Mouse (Mus musculus) hindbrain, embryonic 14.5 days (tissue): ENCODE measurements around the gene Glmp. TPM values are rescaled to one million over a fixed set of nuclear protein-coding genes. Genes with fewer than 3 reads are reported as not detected.
"Not testable (repeated sequence)": the region's sequence is repeated elsewhere in the genome, so short reads cannot be mapped to it uniquely, and the experiment has no call there.

Experiments used
- ATAC-seq: fragments of 200-750 bp; cut with Nextera tagmentation; 2 replicates; pipeline ENCODE4 v1.8.0; 2017; ENCODE audit warnings: moderate number of reproducible peaks, mild to moderate bottlenecking, moderate TSS enrichment, moderate library complexity; ENCODE audit not compliant: low FRiP score
- DNase-seq: peaks from one replicate; pipeline ENCODE4 v3.0.0-alpha.2; 2015; ENCODE audit warnings: low spot score
- H3K27ac ChIP-seq: fragments of 300-500 bp; sonication (generic); 2 replicates; pipeline ENCODE4 v1.5.1; 2014; ENCODE audit warnings: mild to moderate bottlenecking, moderate library complexity
- H3K27me3 ChIP-seq: fragments of 300-500 bp; sonication (generic); 2 replicates; pipeline ENCODE4 v1.6.1; 2014; ENCODE audit warnings: mild to moderate bottlenecking, low read length, mixed read lengths; ENCODE audit not compliant: control insufficient read depth, insufficient read depth
- H3K36me3 ChIP-seq: fragments of 300-500 bp; sonication (generic); replicated peaks from 2 replicates; pipeline ENCODE4 v1.6.1; 2014; ENCODE audit not compliant: control insufficient read depth, insufficient read depth
- H3K4me1 ChIP-seq: fragments of 300-500 bp; sonication (generic); replicated peaks from 2 replicates; pipeline ENCODE4 v1.6.1; 2014; ENCODE audit warnings: antibody characterized with exemption, low read length, mixed read lengths; ENCODE audit not compliant: control insufficient read depth, insufficient read depth
- H3K4me2 ChIP-seq: fragments of 300-500 bp; sonication (generic); replicated peaks from 2 replicates; pipeline ENCODE4 v1.6.1; 2014; ENCODE audit warnings: mild to moderate bottlenecking, moderate library complexity
- H3K4me3 ChIP-seq: fragments of 300-500 bp; sonication (generic); replicated peaks from 2 replicates; pipeline ENCODE4 v1.5.1; 2014; ENCODE audit warnings: mild to moderate bottlenecking, low read length
- H3K9ac ChIP-seq: fragments of 300-500 bp; sonication (generic); 2 replicates; pipeline ENCODE4 v1.6.1; 2014
- H3K9me3 ChIP-seq: fragments of 300-500 bp; sonication (generic); 2 replicates; pipeline ENCODE4 v1.6.1; 2016; ENCODE audit warnings: low read length; ENCODE audit not compliant: control insufficient read depth
- WGBS: fragments of 180-500 bp; shearing (Covaris S2); extraction: QIAGEN DNeasy Blood & Tissue Kit; methylation state at CpG from one replicate; pipeline ENCODE4 v1.1.7; 2014; 5-methylcytosine and 5-hydroxymethylcytosine counted together
- polyA plus RNA-seq: library from polyadenylated mRNA; unstranded; fragments of >200 nt; fragmentation: Nextera tagmentation; extraction: Ambion mirVana; gene quantifications from 2 replicates; pipeline ENCODE4 v1.2.1, GENCODE M21; 2014

The Glmp gene
- polyA plus RNA-seq, result 72.7 and 81.3 TPM in 2 replicates

DNA sequence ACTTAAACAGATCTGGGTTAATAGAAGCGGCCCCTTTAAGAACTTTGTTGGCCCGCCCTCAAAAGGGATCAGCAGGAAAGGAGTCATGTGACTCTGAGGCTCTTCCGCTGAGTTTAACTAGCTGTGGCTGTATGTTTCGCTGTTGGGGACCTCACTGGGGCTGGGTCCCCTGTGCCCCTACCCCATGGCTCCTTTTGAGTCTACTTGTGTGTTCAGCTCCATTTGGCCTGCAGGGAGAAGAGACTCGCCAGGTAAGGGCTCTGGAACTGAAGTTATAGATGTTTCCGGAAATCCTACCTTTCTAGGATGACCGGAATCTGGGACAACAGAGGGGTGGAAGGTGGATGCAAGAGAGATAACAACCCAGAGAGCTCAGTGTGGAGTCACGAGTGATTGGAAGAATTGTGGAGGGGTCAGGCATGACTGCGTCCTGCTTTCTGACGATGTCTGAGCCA, at the start of gene Glmp:
TSS of gene Glmp (plus strand) at position 73 of the 455 bp plus-strand sequence.
- ATAC-seq (peak; percentile 82; the same call in 1 of the 2 replicates), DNase-seq (peak; percentile 77)
- Histone ChIP-seq H3K27me3 (no peaks in the 10 kb centered on the region), H3K9ac (peak within 1 kb of the TSS; percentile 74), H3K36me3 (peaks cover 54% of the 10 kb centered on the region), H3K4me1 (peaks cover 8% of the 10 kb centered on the region; the same call in 1 of the 2 replicates), H3K4me3 (peak within 1 kb of the TSS; percentile 60), H3K9me3 (no peaks in the 10 kb centered on the region), H3K27ac (no peak within 1 kb of the TSS), H3K4me2 (peak within 1 kb of the TSS; percentile 70)
- WGBS, result 1% methylated on average over 10 of the region's 10 CpGs

DNA sequence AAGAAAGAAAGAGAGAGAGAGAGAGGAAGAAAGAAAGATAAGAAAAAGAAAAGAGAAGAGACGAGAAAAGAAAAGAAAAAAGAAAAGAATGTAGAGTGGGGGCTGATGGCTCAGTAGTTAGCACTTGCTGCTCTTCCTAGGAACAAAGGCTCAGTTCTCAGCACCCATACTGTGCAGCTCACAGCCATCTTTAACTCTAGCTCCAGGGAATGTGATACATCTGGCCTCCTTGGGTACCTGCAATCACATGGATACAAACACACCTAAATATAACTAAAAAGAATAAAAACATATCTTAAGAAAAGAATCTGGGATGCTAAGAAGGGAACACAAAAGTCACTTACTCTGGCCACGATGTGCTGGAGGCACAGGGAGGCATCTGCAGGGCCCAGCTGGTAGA, 48.7 kb upstream of the Glmp start:
- Histone ChIP-seq H3K27ac (no peak overlapping the region), H3K4me2 (no peak overlapping the region), H3K9ac (no peak overlapping the region), H3K4me1 (no peaks in the 10 kb centered on the region), H3K4me3 (no peak overlapping the region), H3K27me3 (no peaks in the 10 kb centered on the region), H3K9me3 (no peaks in the 10 kb centered on the region), H3K36me3 (no peaks in the 10 kb centered on the region)
- WGBS, result 75% methylated on average over 2 of the region's 2 CpGs
- DNase-seq, result no peak
- no peak for ATAC-seq

DNA sequence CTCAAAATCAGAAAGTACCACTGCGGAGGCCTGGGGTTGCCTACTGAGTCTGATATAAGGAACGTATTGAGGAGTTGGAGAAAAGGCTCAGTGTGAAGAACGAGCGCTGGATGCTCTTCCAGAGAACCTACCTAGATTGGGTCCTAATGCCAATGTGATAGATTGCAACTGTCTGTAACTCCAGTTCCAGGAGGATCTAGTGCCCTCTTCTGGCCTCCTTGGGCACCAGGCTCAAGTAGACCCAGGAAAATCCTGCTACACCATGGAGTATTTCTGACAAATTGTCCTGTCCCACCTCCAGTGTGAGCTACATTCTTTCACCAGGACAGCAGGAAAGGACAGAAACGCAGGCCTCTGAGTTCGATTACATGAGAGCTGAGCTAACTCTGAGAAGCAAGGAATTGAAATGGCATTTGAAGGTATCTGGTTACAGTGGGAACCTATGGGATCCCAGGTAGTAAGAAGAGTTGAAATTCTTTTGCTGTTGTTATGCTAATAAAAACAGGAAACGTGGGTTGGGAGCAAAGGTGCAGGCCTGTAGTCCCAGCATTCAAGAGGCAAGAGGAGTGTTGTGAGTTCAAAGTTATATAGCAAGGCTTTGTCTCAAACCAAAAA, 48.2 kb upstream of the Glmp start:
- H3K36me3 ChIP-seq, result no peaks in the 10 kb centered on the region
- no peak overlapping the region for H3K27ac ChIP-seq
- H3K9me3 ChIP-seq, result no peaks in the 10 kb centered on the region
- no peaks in the 10 kb centered on the region for H3K4me1 ChIP-seq
- H3K4me3 ChIP-seq, result no peak overlapping the region
- ATAC-seq, result no peak
- no peak for DNase-seq
- WGBS, result 46% methylated on average over 7 of the region's 7 CpGs
- H3K27me3 ChIP-seq, result no peaks in the 10 kb centered on the region
- H3K9ac ChIP-seq, result no peak overlapping the region
- H3K4me2 ChIP-seq, result no peak overlapping the region

DNA sequence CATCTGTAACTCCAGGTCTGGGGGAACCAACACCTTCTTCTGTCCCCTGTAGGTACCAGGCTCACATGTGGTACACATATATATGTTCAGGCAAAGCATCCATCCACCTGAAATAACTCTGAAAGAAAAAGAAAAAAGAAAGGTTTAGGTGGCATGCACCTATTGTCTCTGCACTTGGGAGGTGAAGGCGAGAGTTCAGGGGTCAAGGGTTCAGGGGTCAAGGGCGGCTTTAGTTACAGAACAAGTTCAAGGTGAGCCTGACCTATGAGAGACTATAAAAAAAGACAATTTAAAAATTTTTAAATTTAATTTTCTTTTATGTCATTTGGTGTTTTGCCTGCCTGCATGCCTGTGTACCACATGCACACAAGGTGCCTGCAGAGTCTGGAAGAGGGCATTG, 44.8 kb upstream of the Glmp start:
- Histone ChIP-seq H3K27ac (no peak overlapping the region), H3K9ac (no peak overlapping the region)
- 96% methylated on average over 2 of the region's 2 CpGs for WGBS

DNA sequence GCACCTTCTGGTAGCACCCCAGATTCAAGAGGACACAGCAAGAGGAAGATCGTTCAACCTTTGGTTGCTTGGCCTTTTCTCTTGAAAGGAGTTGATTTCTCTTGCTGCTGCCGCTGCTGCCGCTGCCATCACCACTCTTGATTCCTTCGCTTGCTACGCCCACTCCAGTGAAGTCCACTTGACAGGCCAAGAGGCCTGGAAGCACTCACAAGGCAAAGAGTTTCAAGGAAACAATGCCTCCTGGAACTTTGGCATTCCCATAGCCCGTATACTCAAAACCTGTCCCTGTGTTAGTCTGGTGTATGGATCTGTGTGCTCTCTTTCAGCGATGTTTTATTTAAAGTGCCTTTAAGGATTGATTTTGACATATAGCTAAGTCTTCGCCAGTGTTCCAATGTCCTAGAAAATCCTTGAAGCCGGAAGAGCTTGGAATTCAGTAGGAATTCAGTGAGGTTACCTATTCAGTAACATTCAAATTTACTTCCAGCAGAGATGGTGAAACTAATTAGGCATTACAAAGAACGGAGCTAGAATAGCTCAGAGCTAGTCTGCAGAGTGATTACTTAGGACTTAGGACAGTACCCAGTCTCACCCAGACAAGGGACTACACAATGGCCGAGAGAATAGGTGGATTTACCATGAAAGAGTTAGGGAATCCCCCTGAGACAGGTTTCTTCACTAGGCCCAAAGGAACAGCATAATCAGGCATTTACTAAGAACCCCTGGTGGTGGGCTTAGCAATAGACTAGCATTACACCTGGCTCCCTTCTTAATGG, 43.5 kb upstream of the Glmp start:
- not testable (repeated sequence) for H3K4me1 ChIP-seq, ATAC-seq, H3K27me3 ChIP-seq, H3K36me3 ChIP-seq, H3K9me3 ChIP-seq, DNase-seq, H3K4me2 ChIP-seq, H3K9ac ChIP-seq, H3K27ac ChIP-seq, H3K4me3 ChIP-seq
- 63% methylated on average over 11 of the region's 11 CpGs for WGBS

More for the DNA sequence above, 44.8 kb upstream of the Glmp start:
- ATAC-seq, result no peak
- Histone ChIP-seq H3K4me2 (no peak overlapping the region), H3K36me3 (no peaks in the 10 kb centered on the region), H3K4me1 (no peaks in the 10 kb centered on the region), H3K27me3 (no peaks in the 10 kb centered on the region), H3K4me3 (no peak overlapping the region), H3K9me3 (no peaks in the 10 kb centered on the region)
- no peak for DNase-seq

DNA sequence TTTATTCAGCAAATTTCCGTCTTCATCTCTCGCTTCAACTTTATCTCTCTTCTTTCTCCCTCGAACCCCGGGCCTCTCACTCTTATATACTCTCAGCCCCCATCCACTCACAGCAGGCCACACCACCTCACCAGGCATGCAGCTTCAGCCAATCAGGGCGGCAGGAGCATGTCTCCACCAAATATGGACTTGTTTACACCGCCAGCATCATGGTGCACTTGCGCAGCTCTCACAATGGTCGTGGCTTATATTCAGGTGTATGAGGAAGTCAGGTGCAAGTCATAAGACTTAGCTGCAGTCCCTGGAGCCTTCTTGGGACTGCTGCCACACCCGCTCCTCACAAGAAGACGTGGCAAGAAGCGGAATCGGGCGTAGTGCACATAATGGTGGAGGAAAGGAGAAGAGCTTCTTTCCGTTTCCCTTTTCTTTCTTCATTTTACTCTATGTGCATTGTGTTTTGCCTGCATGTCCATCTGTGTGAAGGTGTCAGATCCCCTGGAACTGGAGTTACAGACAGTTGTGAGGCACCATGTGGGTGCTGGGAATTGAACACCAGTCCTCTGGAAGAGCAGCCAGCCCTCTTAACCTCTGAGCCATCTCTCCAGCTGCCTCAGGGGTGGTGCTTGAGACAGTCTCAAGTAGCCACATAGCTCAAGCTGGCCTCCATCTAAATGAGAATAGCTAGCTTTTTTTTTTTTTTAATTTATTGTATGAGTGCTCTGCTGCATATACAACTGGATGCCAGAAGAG, 39.8 kb upstream of the Glmp start:
- H3K9me3 ChIP-seq, H3K4me2 ChIP-seq, H3K27ac ChIP-seq, ATAC-seq, H3K4me1 ChIP-seq, H3K9ac ChIP-seq, H3K36me3 ChIP-seq, H3K4me3 ChIP-seq, H3K27me3 ChIP-seq, DNase-seq: not testable (repeated sequence)
- 93% methylated on average over 14 of the region's 14 CpGs for WGBS

DNA sequence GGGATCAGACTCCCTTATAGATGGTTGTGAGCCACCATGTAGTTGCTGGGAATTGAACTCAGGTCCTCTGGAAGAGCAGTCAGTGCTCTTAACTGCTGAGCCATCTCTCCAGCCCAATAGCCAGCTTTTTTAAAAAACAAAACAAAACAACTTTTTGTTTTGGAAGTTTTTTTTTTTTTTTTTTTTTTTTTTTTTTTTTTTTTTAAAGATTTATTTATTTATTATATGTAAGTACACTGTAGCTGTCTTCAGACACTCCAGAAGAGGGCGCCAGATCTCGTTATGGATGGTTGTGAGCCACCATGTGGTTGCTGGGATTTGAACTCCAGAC, 39.3 kb upstream of the Glmp start:
- H3K4me3 ChIP-seq, H3K27ac ChIP-seq, H3K9ac ChIP-seq, H3K9me3 ChIP-seq, H3K4me1 ChIP-seq, H3K4me2 ChIP-seq, H3K27me3 ChIP-seq, DNase-seq, ATAC-seq, H3K36me3 ChIP-seq: not testable (repeated sequence)
- no CpG with 5 or more reads among the region's 2 CpGs for WGBS

DNA sequence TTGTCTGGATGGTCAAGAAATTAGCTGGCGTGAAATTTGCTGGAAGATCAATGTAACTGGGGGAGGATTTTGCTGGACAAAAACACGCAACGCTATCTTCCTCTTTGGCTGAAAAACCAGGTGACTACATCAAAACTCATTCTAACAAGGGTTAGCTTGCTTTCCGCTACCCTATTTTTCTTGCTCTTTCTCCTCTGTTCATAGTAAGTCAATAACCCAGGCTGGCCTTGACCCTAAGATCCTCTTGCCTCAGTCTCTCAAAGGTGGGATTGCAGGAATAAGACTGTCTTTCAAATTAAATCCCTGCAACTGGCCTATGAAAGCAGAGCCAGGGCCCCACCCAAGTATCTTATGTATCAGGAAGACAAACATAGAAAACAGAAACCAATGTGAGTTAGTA, 37.7 kb upstream of the Glmp start, which contains the start of gene Gm38392:
TSS of gene Gm38392 (minus strand) at position 101 of the 400 bp plus-strand sequence.
- no peaks in the 10 kb centered on the region for H3K27me3 ChIP-seq

DNA sequence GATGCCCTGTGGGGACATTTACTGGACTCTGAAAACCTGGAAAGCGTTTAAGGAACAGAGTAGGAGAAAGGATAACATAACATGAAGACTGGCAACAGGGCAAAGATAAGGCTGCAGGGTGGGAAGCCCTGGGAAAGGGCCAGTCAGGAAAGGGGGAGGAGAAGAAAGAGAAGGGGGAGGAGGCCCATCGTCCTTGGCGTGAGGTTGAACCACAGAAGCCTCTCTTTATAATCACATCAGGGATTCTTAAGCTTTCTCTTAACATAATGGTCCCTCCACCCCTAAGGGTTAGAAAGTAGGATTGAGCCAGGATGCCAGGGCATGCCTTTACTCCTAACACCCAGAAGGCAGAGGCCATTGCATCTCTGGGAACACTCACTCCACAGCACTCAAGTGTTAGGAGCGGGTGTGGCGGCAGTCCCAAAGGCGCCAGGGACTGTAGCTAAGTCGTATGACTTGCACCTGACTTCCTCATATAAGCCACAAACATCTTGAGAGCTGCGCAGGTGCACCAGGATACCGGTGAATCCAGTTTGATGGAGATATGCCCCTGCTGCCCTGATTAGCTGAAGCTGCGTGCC, 36.6 kb upstream of the Glmp start:
- H3K4me1 ChIP-seq, ATAC-seq, DNase-seq, H3K4me2 ChIP-seq, H3K9ac ChIP-seq, H3K9me3 ChIP-seq, H3K27me3 ChIP-seq, H3K27ac ChIP-seq, H3K4me3 ChIP-seq, H3K36me3 ChIP-seq: not testable (repeated sequence)
- 75% methylated on average over 8 of the region's 10 CpGs for WGBS

More for the DNA sequence above, 37.7 kb upstream of the Glmp start, which contains the start of gene Gm38392:
- no peak within 1 kb of the TSS for H3K27ac ChIP-seq
- H3K9ac ChIP-seq, result no peak within 1 kb of the TSS
- DNase-seq (no peak), ATAC-seq (no peak)
- H3K36me3 ChIP-seq, result no peaks in the 10 kb centered on the region
- no peak within 1 kb of the TSS for H3K4me3 ChIP-seq
- 97% methylated on average over 4 of the region's 4 CpGs for WGBS
- H3K4me1 ChIP-seq, result no peaks in the 10 kb centered on the region
- no peak within 1 kb of the TSS for H3K4me2 ChIP-seq
- H3K9me3 ChIP-seq, result no peaks in the 10 kb centered on the region
